Mouse (Mus musculus) gonadal fat pad, adult 2 months (tissue): ENCODE results near the gene Tada2b. TPM values are rescaled to one million over a fixed set of nuclear protein-coding genes. Genes with fewer than 3 reads are reported as not detected.

Source experiments
- DNase-seq: peaks from one replicate; pipeline ENCODE4 v3.0.0-alpha.2; 2012; ENCODE audit warnings: low read depth
- polyA plus RNA-seq: library from polyadenylated mRNA; depleted of rRNA; stranded (reverse); fragments of >200 nt; gene quantifications from 2 replicates; pipeline ENCODE4 v1.2.3, GENCODE M21; 2012; rRNA removed

The Tada2b gene
- polyA plus RNA-seq: 17.3 and 17.5 TPM in 2 replicates

DNA sequence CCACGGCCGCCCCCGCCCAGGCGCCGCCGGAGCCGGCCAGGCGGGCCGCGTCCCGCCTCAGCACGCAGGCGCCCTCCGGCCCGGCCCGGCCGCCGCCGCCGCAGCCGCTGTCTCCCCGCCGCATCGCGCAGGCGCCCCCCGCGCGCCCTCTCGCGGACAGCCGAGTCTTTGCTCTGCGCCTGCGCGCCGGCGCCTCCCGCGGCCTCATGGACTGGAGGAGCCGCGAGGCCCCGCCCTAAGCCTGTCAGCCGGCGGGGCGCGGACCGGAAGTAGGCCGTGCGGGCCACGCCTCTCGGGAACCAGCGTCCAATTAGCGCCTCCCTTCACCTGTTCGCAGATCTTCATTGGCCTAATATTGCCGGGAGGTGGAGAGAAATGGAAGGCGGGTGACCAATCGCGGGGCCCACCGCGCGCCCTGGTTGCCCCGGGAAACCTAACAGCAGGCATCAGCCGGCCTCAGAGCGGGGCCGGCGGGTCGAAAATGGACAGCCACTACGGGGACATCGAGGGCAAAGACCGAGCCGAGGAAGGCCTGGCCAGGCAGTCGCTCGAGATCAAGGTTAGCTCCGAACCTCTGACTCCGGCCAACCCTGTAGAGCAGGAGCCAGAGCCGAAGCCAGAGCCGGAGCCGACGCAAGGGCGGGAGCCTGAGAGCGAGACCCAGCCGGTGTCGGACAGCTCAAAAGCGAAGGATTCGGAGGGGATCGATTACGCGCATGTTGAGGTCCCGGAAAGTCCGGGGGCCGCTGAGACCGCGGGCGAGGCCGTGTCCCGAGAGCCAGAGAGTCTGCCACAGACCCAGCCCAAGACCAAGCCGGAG lies at the start of gene Tada2b, which contains the start of gene Ccdc96:
Gene Tada2b (minus strand): TSS at position 115 of the 820 bp plus-strand sequence.
Gene Ccdc96 (plus strand): TSS at position 418 of the 820 bp plus-strand sequence.
- peak; percentile 76 for DNase-seq

DNA sequence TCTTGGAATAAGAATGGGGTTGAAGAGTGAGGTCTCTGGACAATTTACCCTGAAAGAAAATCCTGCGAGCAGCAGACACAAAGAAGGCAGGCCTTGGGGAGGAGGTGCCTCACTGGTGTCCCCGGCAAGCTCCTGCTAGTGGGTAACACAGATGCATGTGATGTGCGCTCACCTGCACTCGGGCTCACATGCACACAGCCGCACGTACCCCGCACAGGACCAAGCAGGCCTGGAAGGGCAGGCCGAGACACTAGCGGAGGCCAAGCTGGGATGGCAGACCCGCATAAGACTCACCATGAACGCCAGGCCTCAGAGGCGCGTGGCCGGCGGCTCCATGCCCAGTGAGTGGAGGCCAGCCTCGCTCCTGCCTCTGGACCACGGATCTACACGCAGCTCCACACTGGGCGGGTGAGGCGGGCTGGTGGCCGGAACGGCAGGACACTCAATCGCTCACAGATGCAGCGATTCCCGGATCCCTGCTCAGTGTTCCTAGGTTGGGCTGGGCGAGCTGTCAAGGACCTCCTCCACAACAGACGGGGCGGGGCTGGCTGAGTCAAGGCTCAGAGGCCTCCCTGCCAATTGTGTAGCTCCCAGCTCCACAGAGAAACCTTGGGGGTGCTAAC lies 46.2 kb upstream of the Tada2b start:
- no peak for DNase-seq

DNA sequence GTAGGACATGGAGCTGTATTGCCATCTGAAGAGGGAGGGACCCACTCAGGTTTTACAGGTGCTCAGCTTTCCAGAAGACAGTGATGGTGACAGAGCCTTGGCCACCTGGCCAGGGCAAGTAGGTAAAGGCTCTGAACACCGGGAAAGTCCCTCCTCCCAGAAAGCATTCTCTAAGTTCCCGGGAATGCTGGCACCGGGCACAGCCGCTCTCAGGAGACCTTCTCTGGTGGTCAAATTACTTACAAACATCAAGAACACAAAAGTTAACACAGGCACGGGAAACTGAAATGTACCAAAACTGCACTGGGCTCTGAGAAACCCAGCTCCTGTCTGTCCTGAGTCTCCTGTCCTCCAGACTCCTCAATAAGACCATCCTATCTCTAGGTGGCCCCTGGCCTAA lies 45.6 kb upstream of the Tada2b start:
- DNase-seq: no peak

DNA sequence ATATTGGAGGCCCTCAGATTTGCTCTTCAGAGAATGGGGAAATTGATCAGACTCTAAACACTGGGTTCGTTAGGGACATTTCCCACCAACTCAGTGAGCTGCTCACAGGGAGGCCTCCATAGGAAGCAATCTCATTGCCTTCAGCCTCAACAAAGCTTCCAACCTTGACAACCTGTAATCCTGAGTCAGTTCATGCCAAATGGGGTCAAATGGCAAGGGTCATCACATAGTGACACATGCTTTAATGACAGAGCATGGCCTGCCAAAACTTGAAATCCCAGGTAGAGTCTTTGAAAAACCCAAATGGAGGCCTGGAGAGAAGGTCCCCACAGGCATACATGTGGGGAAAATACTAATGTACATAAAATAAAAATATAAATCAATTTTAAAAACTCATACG lies 42.8 kb upstream of the Tada2b start:
- no peak for DNase-seq

DNA sequence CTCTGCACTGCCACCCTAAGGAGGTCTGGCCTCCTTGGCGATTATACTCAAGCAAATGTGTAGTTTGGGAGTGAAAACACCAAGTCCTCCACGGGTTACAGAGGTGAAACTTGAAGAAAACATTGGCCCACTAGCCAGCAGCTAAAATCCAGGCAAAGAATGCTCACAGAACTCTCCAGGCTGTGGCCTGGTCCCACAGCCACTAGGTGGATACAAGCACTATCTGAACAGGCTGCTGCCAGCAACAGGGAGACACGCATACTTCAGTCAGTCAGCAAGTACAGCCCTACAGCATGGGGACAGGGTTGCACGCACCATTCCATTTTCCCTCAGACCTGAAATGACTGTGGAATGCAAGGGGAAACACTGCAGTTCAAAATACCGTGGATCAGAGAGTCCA lies 42.2 kb upstream of the Tada2b start:
- DNase-seq: no peak

DNA sequence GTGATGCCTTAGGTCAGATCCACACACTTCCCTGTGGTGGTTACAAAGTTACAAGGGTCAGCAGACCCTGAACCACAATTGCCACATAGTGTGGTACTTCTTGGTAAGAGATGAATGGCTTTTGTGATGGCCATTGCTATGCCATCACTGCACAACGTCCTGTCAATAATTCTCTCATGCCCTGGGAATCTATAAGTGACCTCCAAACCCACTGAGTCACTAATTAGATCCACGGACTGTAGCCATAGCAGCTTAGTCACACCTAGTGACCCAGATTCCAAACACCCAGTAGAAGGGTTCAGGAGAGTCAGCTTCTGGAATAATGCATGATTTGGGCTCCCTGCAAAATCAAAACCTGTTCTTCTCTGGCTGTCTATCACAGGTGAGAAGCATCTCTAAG lies 41.1 kb upstream of the Tada2b start:
- no peak for DNase-seq

DNA sequence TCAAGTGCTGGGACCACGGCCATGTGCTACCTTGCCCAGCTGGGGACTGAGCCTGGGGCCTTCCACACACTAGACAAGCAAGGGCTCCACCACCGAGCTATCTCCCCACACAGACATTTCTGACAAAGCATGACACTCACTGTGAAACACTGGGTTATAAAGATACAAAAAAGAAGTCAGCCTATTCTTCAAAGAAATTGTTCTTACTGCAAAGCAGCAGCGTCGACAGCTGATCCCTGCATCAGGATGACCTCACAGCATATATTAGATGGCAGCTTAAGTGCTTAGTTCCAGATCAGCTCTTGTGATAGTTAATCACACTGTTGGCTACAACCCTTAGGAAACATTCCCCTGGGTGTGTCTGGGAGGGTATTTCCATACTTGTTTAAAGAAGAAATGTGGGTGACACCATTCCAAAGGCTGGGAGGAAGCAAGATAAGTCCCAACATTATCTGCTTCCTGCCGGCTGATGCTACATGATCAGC lies 39.2 kb upstream of the Tada2b start:
- DNase-seq: no peak

DNA sequence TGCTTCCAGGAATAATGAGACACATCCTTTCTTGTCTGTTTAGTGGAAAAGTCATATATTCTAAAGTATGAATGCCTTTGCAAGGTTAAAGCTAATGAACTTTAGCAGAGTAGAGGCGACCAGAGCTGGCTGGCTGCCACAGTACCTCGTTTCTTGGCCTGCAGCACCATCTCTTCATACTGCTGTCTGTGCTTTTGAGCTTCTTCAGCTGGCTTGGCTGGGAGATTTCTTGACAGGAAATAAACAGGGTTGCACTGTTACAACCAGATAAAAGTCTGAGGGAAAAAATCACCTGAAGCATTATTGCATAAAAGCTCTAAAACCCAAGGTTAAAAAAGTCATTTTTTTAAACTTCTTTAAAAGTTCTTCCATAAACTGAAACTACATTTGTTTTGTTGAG lies 38.7 kb upstream of the Tada2b start:
- no peak for DNase-seq

DNA sequence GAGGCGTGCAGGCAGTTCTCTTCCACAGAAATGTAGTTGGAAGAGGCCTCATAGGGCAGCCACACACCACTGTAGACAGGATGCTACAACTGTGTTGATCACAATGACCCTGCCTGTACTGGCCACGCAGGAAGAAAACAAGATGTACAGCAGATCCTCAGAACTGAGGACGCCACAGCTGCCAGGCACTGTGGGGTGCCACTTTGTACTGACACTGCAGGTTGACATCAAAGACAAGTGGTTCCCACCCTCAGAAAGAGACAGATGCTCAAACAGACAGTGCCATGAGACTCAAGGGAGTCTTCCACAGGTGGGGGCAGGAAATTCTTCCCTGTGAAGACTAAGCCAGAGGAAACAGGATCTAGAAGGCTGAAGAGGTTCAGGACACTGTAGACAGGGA lies 35.7 kb upstream of the Tada2b start:
- DNase-seq: no peak

DNA sequence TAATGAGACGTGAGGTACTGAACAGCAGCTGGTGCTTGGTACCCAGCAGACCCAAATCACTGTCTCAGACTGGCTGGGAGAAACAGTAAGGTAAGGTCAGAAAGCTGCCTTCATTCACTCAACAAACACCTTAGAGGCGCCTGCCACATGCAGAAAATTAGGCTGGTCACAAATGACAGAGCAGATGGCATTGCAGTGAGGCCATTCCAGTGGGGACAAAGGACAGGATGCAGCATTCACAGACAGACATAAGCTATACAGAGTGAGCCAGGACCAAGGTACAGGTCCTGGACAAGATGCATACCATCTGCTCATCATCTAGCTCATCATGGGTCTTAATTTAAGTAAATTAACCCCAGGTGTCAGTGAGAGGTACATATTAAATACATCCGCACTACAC lies 33.5 kb upstream of the Tada2b start:
- DNase-seq: no peak

DNA sequence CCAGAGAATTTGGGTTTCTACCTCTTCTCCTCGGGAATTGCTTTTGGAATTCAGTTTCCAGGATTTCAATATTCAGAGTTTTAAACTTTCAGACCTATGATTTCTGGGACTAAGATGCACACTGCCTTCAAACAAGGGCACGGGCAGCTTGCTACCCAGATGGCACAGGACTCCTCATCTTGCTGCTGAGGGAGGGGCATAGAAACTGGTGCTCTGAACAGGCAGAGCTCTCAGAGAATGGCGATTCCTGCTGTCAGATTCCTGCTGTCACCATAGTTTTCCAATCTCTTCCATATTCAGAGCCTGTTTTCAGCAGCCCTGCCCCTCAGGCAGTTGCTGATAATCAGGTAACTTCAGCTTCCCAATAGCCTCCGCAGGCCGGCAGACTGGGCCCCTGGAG lies 31.5 kb upstream of the Tada2b start:
- no peak for DNase-seq

DNA sequence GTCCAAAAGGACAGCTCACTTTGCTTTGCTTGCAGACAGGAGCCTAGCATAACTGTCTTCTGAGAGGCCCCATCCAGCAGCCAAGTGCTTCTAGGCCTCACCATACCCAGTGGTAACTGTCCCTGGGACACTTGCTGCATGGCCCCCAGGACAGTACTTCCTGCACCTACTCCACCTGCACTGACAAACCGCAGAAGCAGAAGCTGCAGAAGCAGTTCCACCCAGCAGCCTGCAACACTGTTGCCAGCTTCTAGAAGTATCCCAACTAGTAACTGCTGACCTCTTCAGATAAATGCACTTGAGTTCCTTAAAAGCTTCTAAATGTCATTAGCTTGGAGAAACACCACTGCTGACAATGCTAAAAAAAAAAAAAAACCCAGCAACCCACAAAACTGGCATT lies 31.0 kb upstream of the Tada2b start:
- DNase-seq: no peak

DNA sequence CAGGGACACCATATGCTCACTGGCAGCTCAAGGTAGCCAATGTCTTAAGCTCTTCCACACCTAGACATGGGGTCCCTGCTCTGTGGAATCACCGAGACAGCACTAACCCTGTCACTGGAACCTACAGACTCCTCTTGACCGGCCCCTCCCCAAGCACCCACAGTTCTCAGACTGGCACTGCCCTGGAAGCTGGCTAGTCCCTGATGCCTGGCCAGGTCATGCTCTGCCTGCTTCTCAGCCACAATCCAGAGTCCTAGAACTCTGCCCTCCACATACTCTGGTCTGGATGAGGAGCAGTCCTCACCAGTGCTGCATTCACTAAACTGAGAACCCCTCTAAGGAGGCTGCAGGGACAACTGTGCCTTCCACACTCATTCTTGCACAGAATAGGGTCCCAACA lies 26.9 kb upstream of the Tada2b start:
- no peak for DNase-seq

DNA sequence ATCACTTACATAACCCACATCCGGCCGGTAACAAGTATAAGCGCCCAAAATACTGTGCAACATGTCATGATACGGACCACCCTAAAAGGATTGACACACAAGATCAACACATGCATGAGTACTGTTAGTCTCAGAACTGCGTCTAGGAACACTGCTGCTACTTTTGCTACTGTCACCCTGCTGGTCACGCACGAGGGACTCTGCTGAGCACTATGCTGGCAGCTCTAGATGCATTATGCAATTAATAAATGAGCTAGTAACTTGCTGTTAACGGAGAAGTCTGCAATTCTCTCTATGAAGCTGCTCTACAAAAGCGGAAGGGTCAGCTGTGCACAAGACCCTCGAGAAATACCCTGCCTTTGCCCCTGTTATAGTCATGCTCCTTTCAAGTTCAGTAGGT lies 24.3 kb upstream of the Tada2b start:
- DNase-seq: no peak

DNA sequence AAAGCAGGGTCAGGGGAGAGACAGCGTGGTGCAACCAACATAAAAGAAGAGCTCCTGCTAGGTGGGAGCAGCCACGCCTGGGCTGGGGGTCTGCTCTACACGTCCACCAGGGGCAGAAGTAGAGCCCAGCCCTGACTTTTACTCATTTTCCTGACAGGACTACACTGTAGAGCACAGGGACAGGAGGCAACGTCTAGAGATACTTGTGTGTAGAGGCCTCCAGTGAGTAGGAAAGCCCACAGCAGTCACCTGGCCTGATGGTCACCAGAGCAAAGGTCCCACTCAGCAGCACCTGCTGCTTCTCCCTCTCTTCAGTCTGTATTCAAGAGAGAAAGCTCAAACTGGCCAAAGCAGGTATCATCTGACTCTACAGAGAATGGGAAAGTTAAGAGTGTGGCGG lies 21.6 kb upstream of the Tada2b start:
- DNase-seq: no peak

DNA sequence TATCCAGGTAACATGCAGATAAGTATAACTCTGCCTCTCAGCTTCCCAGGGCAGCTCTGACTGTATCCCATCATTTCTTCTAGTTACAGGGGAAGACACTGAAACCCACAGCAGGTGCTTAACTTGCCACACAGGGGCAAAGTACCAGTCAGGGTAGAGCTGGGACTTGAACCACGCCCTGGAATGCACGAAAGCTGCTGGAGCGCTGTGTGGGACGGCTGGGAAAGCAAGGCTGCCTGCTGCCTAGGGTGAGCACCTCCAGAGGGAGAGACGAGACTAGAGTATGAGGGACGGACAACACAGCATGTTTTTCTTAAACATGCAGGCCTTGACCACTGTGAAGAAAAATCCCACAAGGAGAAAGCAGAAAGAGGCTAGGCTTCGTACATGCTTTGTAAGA lies 21.1 kb upstream of the Tada2b start:
- no peak for DNase-seq

DNA sequence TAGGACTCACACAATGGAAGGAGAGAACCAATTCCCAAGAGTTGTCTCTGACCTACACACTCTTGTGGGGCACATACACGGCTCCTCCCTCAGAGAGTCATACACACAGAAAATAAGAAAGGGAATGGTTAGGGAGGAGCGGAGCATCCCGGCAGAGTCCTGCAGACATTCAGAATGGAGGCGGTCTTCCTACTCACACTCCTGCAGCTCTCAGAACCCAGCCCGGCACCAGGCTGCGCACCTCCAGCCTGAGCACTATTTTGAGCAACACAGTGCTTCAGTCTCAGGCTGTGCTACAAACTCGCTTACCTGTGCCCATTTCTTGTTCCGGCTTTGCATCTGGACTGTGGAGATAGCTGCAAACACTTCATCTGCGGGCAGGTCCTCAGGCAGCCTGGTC lies 10.6 kb upstream of the Tada2b start:
- no peak for DNase-seq

DNA sequence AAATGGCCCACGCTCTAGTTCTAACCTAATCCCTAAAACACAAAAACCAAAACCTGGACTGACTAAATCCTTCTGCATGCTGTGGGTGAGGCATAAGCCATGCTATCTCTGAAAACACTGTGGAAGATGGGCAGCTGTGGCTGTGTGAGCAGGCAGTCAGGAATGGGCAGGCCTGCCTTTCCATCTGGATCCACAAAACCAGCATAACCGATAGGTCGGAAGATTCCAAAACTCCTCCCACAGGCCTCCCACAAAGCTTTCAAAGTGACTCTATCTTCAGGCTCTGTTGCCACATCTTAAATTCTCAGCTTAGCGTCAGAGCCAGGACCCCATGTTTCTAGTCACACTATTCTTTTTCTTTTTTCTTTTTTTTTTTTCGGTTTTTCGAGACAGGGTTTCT lies 9.8 kb upstream of the Tada2b start:
- DNase-seq: no peak

DNA sequence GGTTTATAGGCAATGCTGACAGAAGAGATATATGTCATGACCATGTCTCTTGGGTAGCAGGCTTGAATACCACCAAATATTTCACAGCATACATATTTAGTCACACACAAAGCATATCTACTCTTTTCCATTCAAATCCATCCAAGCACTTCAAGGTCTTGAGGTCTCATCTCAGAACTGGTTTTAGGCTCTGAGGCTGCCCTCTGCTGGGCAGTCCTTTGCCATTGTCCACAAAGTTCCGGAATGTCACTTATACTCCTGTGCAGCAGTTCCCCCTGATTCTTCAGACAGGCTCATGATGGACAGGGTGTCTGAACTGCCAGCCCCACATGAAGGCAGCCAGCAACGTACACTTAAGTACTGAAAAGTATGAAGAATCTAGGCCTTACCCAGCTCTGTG lies 5.1 kb upstream of the Tada2b start:
- DNase-seq: no peak

DNA sequence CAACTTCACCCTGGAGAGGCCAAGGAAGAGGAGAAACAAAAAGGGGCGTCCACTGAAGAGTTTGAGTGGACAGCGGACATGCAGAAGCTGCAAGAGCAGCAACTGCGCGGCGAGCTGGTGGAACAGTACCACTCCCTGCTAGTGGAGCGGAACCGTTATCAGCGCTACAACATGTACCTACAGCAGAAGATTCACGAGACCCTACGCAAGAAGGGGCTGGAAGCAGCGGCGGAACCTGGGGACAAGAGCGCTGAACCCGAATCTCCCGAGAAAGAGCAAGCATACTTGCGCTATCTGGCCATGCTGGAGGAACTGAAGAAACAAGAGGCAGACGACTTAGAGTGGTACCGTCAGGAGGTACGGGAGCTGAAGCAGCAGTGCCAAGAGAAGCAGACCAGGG lies 1.2 kb upstream of the Tada2b start:
- DNase-seq: no peak

DNA sequence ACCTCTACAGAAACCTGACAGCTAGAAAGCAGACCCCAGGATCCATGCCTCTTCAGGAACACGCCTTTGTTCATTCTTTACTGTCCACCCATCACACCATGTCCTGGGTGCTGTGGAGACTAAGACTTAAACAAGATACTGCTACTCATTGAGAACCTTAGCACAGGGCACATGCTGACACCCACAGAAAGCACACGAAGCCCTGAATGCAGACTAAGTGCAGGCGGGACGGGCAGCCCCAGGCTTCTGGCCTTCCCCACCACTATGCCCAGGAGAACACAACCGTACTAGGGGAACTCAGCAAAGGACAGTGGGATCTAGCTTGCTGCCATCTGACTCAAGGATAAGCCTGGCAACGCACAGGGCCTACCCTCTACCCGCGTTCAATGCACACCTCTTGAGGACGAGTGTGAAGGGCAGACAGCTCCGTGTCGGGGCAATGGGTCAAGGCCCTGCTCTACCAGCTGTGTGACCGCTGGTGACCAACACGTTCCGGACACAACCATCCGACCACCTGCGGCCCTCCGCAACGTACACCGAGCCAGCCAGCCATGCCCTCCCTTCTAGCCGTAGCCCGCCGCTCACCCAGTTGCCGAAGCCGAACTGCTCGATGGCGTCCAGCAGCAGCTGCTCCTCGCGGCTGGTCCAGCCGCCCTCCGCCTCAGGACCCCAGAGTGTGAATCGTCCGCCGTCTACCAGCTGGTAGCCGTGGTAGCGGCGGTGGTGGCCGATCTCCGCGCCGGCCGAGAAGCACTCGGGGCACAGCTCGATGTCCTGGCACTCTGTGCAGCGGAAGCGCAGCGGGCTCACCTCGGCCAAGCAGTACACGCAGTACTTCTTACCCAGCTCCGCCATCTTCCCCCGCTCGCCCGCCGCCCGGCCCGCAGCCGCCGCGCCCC lies 633 bp downstream of the Tada2b start:
- DNase-seq: no peak

DNA sequence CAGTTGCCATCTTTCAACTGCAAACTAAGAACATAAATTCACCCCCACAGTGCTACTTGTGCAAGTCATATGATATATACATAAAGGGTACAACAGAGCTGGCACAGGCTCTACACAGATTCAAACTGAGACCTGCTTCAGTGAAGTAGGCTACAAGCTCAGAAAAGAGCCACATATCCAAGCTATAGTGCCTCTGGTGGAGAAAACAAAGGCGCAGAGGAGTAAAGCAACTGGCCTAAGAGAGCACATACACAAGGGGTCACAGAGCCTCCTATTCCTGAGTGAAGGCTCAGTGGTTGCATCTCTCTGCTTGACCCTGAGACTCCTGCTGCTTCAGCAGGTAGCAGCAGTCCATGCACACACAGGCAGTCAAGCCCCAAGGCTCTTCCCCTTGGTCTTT lies 3.0 kb downstream of the Tada2b start:
- DNase-seq: no peak
